Comparison of ENCODE assay signal across 41 mouse cellular contexts in the genomic region with DNA sequence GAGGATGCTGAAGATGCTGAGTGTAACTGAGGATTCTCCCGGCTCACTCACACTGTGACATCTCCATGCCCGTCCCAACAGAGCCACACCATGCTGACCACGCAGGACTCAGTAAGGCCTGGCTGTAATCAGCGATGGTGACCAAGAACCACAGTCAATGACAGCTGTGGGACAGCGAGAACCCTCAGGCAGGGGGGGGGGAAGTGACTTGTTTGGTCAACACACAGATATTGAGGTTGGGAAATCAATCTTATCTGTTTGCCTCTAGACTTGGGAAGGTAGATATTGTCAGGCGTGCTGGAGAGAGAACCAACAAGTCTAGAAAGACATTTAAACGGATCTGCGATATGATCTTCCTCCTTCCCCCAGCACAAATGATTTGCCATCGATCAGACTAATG. TPM values are rescaled to one million over a fixed set of nuclear protein-coding genes. Genes with fewer than 3 reads are reported as not detected.
"Had no signal": no experiment of that assay in that cellular context is flagged by ENCODE, and none has a peak within 500 bp of the region (broad histone marks: within the 10 kb centered on the region; RNA-seq: fewer than 3 reads in every experiment).

No protein-coding gene starts in this region.

- H3K4me2 ChIP-seq: heart, embryonic 11.5 days; heart, embryonic 12.5 days; heart, embryonic 13.5 days; heart, embryonic 15.5 days; hindbrain, embryonic 12.5 days; hindbrain, embryonic 13.5 days; hindbrain, embryonic 14.5 days; hindbrain, embryonic 15.5 days; intestine, embryonic 15.5 days; kidney, embryonic 15.5 days had no signal

- H3K27ac ChIP-seq: heart, embryonic 10.5 days; heart, embryonic 13.5 days; heart, embryonic 15.5 days; hindbrain, embryonic 10.5 days; hindbrain, embryonic 12.5 days; hindbrain, embryonic 13.5 days; hindbrain, embryonic 14.5 days; hindbrain, embryonic 15.5 days; hindbrain, postnatal 0 days; intestine, embryonic 15.5 days; kidney, embryonic 15.5 days; kidney, postnatal 0 days; layer of hippocampus, adult 2 months had no signal

- H3K4me1 ChIP-seq: heart, embryonic 15.5 days; hindbrain, embryonic 10.5 days; hindbrain, embryonic 12.5 days; hindbrain, embryonic 13.5 days; hindbrain, embryonic 15.5 days; intestine, embryonic 15.5 days; kidney, embryonic 15.5 days had no signal

- H3K4me3 ChIP-seq: heart, embryonic 10.5 days; heart, embryonic 12.5 days; heart, embryonic 13.5 days; heart, embryonic 15.5 days; hindbrain, embryonic 10.5 days; hindbrain, embryonic 12.5 days; hindbrain, embryonic 13.5 days; hindbrain, embryonic 15.5 days; intestine, embryonic 15.5 days; kidney, embryonic 15.5 days; layer of hippocampus, adult 2 months had no signal

- H3K9me3 ChIP-seq: heart, embryonic 10.5 days; heart, embryonic 13.5 days; heart, embryonic 15.5 days; hindbrain, embryonic 10.5 days; hindbrain, embryonic 12.5 days; hindbrain, embryonic 13.5 days; hindbrain, embryonic 15.5 days; intestine, embryonic 15.5 days; kidney, embryonic 15.5 days had no signal

- H3K27me3 ChIP-seq: heart, embryonic 12.5 days; hindbrain, embryonic 15.5 days; intestine, embryonic 15.5 days; kidney, embryonic 15.5 days had no signal

- H3K9ac ChIP-seq: heart, embryonic 12.5 days; heart, embryonic 13.5 days; heart, embryonic 15.5 days; hindbrain, embryonic 12.5 days; hindbrain, embryonic 13.5 days; hindbrain, embryonic 14.5 days; hindbrain, embryonic 15.5 days; intestine, embryonic 15.5 days; kidney, embryonic 15.5 days had no signal

- H3K36me3 ChIP-seq: heart, embryonic 10.5 days; heart, embryonic 12.5 days; heart, embryonic 13.5 days; heart, embryonic 15.5 days; hindbrain, embryonic 10.5 days; hindbrain, embryonic 12.5 days; hindbrain, embryonic 13.5 days; hindbrain, embryonic 15.5 days; intestine, embryonic 15.5 days; kidney, embryonic 15.5 days had no signal

- DNase-seq: heart, postnatal 10 days; heart, postnatal 14 days; heart, postnatal 36 days; heart, postnatal 4 days; kidney, adult 11 months; kidney, adult 18-20 months; kidney, adult 2 months; kidney, adult 8-10 months; kidney, adult 9 months; kidney, postnatal 10 days; kidney, postnatal 14 days; kidney, postnatal 25 days; kidney, postnatal 36 days; kidney, postnatal 4 days; layer of hippocampus, adult 9-11 months; layer of hippocampus, postnatal 36 days had no signal

- ATAC-seq: hindbrain, embryonic 16.5 days; hindbrain, postnatal 0 days; inflammation-experienced regulatory T-cells, adult 6 months; intestine, embryonic 15.5 days; intestine, embryonic 16.5 days; intestine, postnatal 0 days had no signal

RNA-seq across cellular contexts. Expression of a gene that starts 48.9 kb away (rescaled TPM):
- total RNA-seq: heart, adult 8-10 months; heart, postnatal 10 days; heart, postnatal 14 days; heart, postnatal 25 days; heart, postnatal 36 days; heart, postnatal 4 days; hematopoietic stem cell, adult 5-6 weeks had no signal
- polyA plus RNA-seq: heart, embryonic 12.5 days; heart, embryonic 15.5 days; heart, embryonic 16.5 days; heart, postnatal 0 days; kidney, embryonic 14.5 days had no signal
